Mouse (Mus musculus) testis, adult 2 months (tissue): ENCODE measurements around the gene Hivep2. TPM values are rescaled to one million over a fixed set of nuclear protein-coding genes. Genes with fewer than 3 reads are reported as not detected.

Experiments
- H3K27ac ChIP-seq: fragments of 200-500 bp; 2 replicates; pipeline ENCODE4 v1.5.1; 2012; ENCODE audit warnings: low read depth, low read length; ENCODE audit not compliant: control insufficient read depth, insufficient read depth
- H3K27me3 ChIP-seq: fragments of 200-500 bp; 2 replicates; pipeline ENCODE4 v1.6.1; 2012; ENCODE audit warnings: mild to moderate bottlenecking, low read length, moderate library complexity; ENCODE audit not compliant: control insufficient read depth, insufficient read depth
- H3K36me3 ChIP-seq: fragments of 200-500 bp; 2 replicates; pipeline ENCODE4 v1.6.1; 2012; ENCODE audit warnings: mild to moderate bottlenecking, low read length; ENCODE audit not compliant: control insufficient read depth, insufficient read depth
- H3K4me1 ChIP-seq: fragments of 200-500 bp; 2 replicates; pipeline ENCODE4 v1.6.1; 2012; ENCODE audit warnings: low read length; ENCODE audit not compliant: control insufficient read depth, insufficient read depth
- H3K4me3 ChIP-seq: fragments of 200-500 bp; 2 replicates; pipeline ENCODE4 v1.5.1; 2012; ENCODE audit warnings: low read depth, mild to moderate bottlenecking, low read length, moderate library complexity, mixed read lengths; ENCODE audit not compliant: control insufficient read depth
- CTCF ChIP-seq: fragments of 200-500 bp; IDR thresholded peaks from 2 replicates; pipeline ENCODE4 v1.5.1; 2012; ENCODE audit warnings: low read depth, mild to moderate bottlenecking, inconsistent platforms, low read length, moderate library complexity; ENCODE audit not compliant: control insufficient read depth, insufficient read depth, insufficient replicate concordance
- POLR2A ChIP-seq: fragments of 200-500 bp; IDR thresholded peaks from 2 replicates; pipeline ENCODE4 v1.6.1; 2012; ENCODE audit warnings: low read depth, mild to moderate bottlenecking, inconsistent platforms, low read length, moderate library complexity; ENCODE audit not compliant: control insufficient read depth
- polyA plus RNA-seq: library from polyadenylated mRNA; depleted of rRNA; stranded (reverse); fragments of >200 nt; gene quantifications from 2 replicates; pipeline ENCODE4 v1.2.3, GENCODE M21; 2012

Gene Hivep2
- polyA plus RNA-seq, 1 experiment, result 0.88 TPM

DNA sequence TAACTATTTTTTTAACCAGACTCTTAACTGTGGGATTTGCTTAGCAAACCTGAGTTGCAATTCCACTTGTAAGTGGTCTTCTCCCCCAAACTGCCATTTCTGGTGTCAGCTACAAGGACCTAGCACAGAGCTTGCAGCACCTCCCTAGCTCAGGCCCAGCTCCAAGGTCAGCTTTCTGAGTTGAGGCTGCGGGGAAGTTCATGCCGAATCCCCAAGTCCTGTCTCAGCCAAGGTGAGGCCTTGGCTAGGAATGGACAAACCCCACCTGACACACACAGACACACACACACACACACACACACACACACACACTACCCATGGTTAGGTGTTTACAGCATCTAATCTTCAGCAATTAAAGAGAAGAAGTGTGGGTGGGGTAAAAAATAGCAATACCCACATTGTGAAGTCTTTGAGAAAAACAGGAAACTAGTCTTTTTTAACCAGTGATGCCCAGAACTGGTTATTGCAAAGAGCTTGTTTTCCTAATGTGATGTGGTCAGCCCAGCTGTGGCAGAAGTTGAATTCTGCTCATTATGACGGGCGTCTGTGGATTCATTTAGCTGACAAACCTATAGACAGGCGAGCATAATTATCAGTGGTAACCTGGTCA is 79.0 kb downstream of the Hivep2 start:
- Histone ChIP-seq H3K27me3 (no peaks in the 10 kb centered on the region), H3K4me1 (no peaks in the 10 kb centered on the region; the same call in 1 of the 2 replicates), H3K36me3 (no peaks in the 10 kb centered on the region), H3K27ac (no peak overlapping the region), H3K4me3 (no peak overlapping the region)
- TF ChIP-seq CTCF (no peak), POLR2A (no peak)

DNA sequence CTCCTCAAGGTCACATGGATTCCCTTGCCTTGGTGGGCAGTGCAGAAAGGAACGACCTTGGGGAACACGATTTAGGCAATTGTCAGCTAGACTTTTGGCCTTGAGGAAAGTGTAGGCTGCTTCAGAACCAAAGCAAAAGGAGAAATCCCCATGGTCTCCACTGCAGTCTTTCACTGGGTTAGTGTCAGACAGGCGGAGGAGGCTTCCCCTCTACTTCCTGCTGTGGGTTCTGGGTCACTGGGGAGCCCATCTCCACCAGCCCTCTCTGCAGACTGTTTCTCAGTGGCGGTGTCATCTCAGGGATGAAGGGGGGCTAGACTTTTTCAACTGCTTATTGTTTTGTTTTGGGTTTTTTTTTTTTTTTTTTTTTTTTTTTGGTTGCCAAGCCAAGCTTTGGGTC is 79.9 kb downstream of the Hivep2 start:
- H3K4me1 ChIP-seq, result no peaks in the 10 kb centered on the region; the same call in 1 of the 2 replicates
- no peak overlapping the region for H3K27ac ChIP-seq

DNA sequence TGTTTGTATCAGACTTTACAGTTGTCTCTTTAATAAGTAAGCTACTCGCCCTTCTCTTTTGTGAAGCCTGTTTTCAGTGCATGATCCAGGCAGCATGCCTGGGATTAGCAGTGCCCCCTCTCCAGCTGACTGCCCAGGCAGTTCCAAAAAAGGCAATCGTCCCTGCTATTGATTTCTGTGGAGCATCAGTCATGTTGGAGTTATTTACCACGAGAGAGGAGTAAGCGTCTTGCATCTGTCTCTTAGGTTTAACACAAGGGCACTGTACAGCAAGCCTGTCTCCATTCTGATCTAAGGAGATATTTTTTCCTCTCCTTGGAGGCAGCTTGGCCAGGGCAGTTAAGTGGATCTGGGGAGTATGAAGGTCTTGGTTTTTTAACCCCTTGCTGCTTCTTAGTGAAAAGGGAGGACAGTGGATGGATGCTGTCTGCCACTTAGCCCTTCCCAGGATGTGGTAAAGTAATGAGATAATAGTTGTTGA is 80.3 kb downstream of the Hivep2 start:
- Histone ChIP-seq H3K4me1 (no peaks in the 10 kb centered on the region; the same call in 1 of the 2 replicates), H3K36me3 (no peaks in the 10 kb centered on the region), H3K4me3 (no peak overlapping the region), H3K27ac (no peak overlapping the region), H3K27me3 (no peaks in the 10 kb centered on the region)
- TF ChIP-seq POLR2A (no peak), CTCF (no peak)

More for the DNA sequence above, 79.9 kb downstream of the Hivep2 start:
- TF ChIP-seq CTCF (no peak), POLR2A (no peak)
- Histone ChIP-seq H3K4me3 (no peak overlapping the region), H3K36me3 (no peaks in the 10 kb centered on the region), H3K27me3 (no peaks in the 10 kb centered on the region)

DNA sequence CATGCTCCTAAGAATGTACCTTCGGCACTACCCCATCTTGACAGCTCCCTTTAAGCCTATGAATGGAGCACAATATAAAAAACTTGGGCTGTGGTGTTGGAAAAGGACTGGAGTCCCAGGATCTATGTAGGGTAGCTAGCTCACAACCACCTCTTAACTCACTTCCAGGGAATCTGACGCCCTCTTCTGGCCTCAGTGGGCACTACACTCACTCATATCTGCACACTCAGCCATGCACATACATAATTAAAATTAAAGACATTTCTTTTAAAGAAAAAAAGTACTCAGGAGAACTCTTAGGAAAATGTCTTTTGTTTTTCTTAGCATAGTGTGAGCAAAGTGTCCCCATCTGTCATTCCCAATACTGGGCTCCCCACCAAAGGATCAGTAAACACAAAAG is 81.1 kb downstream of the Hivep2 start:
- Histone ChIP-seq H3K27ac (no peak overlapping the region), H3K4me3 (no peak overlapping the region), H3K4me1 (no peaks in the 10 kb centered on the region; the same call in 1 of the 2 replicates), H3K36me3 (no peaks in the 10 kb centered on the region), H3K27me3 (no peaks in the 10 kb centered on the region)
- TF ChIP-seq POLR2A, result no peak
- TF ChIP-seq CTCF, result peak; percentile 31; the same call in 1 of the 2 replicates

DNA sequence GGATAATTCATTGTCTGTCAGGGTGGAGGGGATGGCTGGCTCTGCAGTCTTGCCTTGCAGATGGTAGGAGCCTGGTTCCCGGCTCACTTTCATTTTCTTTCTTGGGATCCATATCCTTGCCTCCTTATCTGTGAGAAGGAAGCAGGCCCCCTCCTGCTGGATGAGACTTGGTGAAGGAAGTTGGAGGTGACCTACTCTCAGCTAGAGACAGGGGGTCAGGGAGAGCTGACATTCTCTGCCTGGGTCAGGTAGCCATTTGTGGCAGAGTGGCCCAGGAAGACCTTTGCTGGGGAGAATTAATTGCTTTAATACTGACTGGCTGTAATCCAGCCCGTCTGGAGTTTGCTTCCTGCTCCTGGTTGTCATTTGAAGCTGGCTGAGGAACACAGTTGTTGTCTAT is 81.8 kb downstream of the Hivep2 start:
- Histone ChIP-seq H3K36me3 (no peaks in the 10 kb centered on the region), H3K27ac (no peak overlapping the region), H3K27me3 (no peaks in the 10 kb centered on the region), H3K4me3 (no peak overlapping the region), H3K4me1 (no peaks in the 10 kb centered on the region; the same call in 1 of the 2 replicates)
- TF ChIP-seq CTCF (no peak), POLR2A (no peak)

DNA sequence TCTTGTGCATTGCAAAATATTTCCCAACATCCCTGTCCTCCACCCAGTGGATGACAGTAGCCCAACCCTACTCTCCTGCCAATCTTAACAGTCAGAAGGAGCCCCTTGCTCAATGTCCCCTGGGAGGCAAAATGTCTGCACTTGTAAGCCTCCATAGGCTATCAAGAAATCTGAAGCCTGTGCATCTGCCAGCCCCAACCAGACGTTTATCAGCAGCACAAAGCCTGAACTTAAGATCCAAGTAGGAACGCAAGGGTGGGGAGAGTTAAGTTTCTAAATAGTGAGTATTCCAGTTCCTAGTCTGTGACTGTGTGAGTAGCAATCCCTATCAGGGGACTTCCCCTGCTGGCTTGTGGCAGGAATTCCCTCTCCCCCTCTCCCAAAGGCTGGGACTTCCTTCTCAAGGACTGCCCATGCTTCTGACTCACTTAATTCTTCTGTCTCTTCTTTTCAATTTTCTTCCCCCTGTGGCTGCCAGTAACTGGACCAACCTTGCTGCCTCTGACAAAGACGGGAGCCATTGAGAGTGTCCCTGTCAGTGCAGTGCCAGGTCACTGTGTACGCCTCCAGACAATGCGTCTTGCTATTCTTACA is 82.5 kb downstream of the Hivep2 start:
- TF ChIP-seq POLR2A (no peak), CTCF (no peak)
- H3K36me3 ChIP-seq, result no peaks in the 10 kb centered on the region
- no peak overlapping the region for H3K4me3 ChIP-seq
- H3K27ac ChIP-seq, result no peak overlapping the region
- H3K27me3 ChIP-seq, result no peaks in the 10 kb centered on the region
- H3K4me1 ChIP-seq, result no peaks in the 10 kb centered on the region; the same call in 1 of the 2 replicates

DNA sequence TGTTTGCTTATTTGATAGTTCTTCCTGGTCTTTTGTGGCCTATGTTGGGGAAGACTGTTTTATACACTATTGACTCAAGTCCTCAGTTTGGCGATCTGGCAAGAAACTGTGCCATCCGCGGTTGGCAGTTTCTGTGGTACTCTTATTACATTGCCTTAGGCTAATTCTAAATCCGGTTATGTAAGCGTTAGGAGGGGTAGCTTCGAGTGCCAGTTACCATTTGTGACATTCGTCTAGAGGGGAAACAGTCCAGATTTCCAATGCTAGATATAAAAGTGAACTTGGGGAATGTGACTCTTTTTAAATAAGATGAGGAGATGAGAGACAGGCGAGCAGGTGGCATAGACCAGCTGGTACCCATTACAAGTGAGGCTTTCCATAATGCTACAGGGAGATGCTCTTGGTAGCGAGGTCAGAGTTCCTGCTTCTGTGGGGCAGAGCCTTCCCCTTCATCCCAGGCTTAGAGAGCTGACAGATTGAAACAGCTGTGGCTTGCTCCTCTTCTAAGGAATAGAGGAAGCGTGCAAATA is 83.1 kb downstream of the Hivep2 start:
- H3K4me1 ChIP-seq, result no peaks in the 10 kb centered on the region; the same call in 1 of the 2 replicates
- H3K27me3 ChIP-seq, result no peaks in the 10 kb centered on the region
- no peaks in the 10 kb centered on the region for H3K36me3 ChIP-seq
- TF ChIP-seq POLR2A (no peak), CTCF (no peak)
- H3K27ac ChIP-seq, result no peak overlapping the region
- no peak overlapping the region for H3K4me3 ChIP-seq
